Mouse (Mus musculus): ENCODE results near the gene Ccdc85c. TPM values are rescaled to one million over a fixed set of nuclear protein-coding genes. Genes with fewer than 3 reads are reported as not detected.
A peak's percentile ranks its signal among the peaks of the same experiment; 100 is the strongest.

Gene Ccdc85c
- total and polyA plus RNA-seq, 3 experiments = 14.0 to 32.4 (median 15.2) TPM

- no peak for TF ChIP-seq UBTF (IDR thresholded peaks at IDR 0.05; ENCODE audit: low read depth, low read length)
- peak; percentile 62 for TF ChIP-seq ZNF384 (IDR thresholded peaks at IDR 0.05; ENCODE audit: low read depth, low read length)
- TF ChIP-seq TBP (conservative IDR thresholded peaks at IDR 0.05; ENCODE audit: low read depth, low read length) = no peak
- H3K27ac ChIP-seq (ENCODE audit: insufficient read depth, low read depth) = no peak overlapping the region
- H3K9me3 ChIP-seq (replicated peaks; ENCODE audit: low read length) = no peaks in the 10 kb centered on the region
These were observed 71.3 kb downstream of the Ccdc85c start for GRCm38 (mm10) chr12:108203895-108204294.

GRCm38 (mm10) chr12:108200094-108200493 lies 75.1 kb downstream of the Ccdc85c start:
- Histone ChIP-seq H3K9me3 (replicated peaks; ENCODE audit: low read length) (no peaks in the 10 kb centered on the region), H3K27ac (ENCODE audit: insufficient read depth, low read depth) (no peak overlapping the region), H3K79me2 (replicated peaks; ENCODE audit: control insufficient read depth, extremely low read depth, insufficient read depth, poor library complexity, severe bottlenecking) (no peaks in the 10 kb centered on the region), H3K4me3 (replicated peaks in 1 of 3; ENCODE audit: low read depth in 2 of 3, low read length in 2 of 3, poor library complexity in 1 of 3) (no peak overlapping the region), H3K36me3 (replicated peaks in 1 of 2; ENCODE audit: control insufficient read depth in 1 of 2, insufficient read depth in 1 of 2, low read length in 1 of 2) (peaks cover 82 to 96% of the 10 kb centered on the region in 2 experiments), H3K27me3 (replicated peaks) (no peaks in the 10 kb centered on the region), H3K4me2 (ENCODE audit: insufficient read depth, low read depth, poor library complexity, severe bottlenecking) (no peak overlapping the region), H3K9ac (ENCODE audit: insufficient read depth, low read depth) (no peak overlapping the region), H3K4me1 (ENCODE audit: control insufficient read depth in 1 of 2, insufficient read depth in 2 of 2) (peaks cover 0 to 21% of the 10 kb centered on the region in 2 experiments; a peak in 3 of 4 replicates)
- no peak for DNase-seq (ENCODE audit: extremely low read depth)
- TF ChIP-seq SMC3 (IDR thresholded peaks at IDR 0.05; ENCODE audit: low read depth, low read length) (no peak), E2F4 (IDR thresholded peaks at IDR 0.05; ENCODE audit: insufficient replicate concordance, low read depth, low read length) (no peak), POLR2AphosphoS2 (IDR thresholded peaks at IDR 0.05; ENCODE audit: low read depth, low read length) (no peak), JUND (conservative IDR thresholded peaks at IDR 0.05; ENCODE audit: low read depth, low read length) (no peak), MXI1 (IDR thresholded peaks at IDR 0.05; ENCODE audit: low read depth, low read length) (no peak), MAX (IDR thresholded peaks at IDR 0.05; ENCODE audit: low read length) (no peak), MEF2A (IDR thresholded peaks at IDR 0.05; ENCODE audit: borderline replicate concordance, low read depth, low read length) (no peak), ZMIZ1 (IDR thresholded peaks at IDR 0.05; ENCODE audit: low read depth, low read length) (no peak), SIN3A (IDR thresholded peaks at IDR 0.05; ENCODE audit: low read length) (no peak), EP300 (IDR thresholded peaks at IDR 0.05; ENCODE audit: low read length) (no peak), ETS1 (conservative IDR thresholded peaks at IDR 0.05; ENCODE audit: low read depth, low read length) (no peak), USF1 (IDR thresholded peaks at IDR 0.05; ENCODE audit: low read depth, low read length) (no peak), NRF1 (IDR thresholded peaks at IDR 0.05; ENCODE audit: low read depth, low read length) (no peak), MAFK (IDR thresholded peaks at IDR 0.05; ENCODE audit: insufficient replicate concordance, low read length) (no peak), HCFC1 (IDR thresholded peaks at IDR 0.05; ENCODE audit: low read depth, low read length) (no peak), TBP (conservative IDR thresholded peaks at IDR 0.05; ENCODE audit: low read depth, low read length) (no peak), ELF1 (IDR thresholded peaks at IDR 0.05; ENCODE audit: low read depth, low read length) (no peak), GABPA (IDR thresholded peaks at IDR 0.05; ENCODE audit: insufficient replicate concordance, low read depth, low read length) (no peak), RAD21 (IDR thresholded peaks at IDR 0.05; ENCODE audit: low read depth, low read length) (no peak), BHLHE40 (IDR thresholded peaks at IDR 0.05; ENCODE audit: low read depth, low read length) (no peak)
- in situ Hi-C loops (cut with MboI; ENCODE audit: low pct_ligation_motif_present, low pct_unique_long_range_greater_than_20kb, low sequenced_read_pairs) = no loop called here
- dilution Hi-C loops (cut with MboI; ENCODE audit: extremely low pct_ligation_motif_present, extremely low pct_unique_long_range_greater_than_20kb, low sequenced_read_pairs) = no loop called here

More at GRCm38 (mm10) chr12:108203895-108204294, 71.3 kb downstream of the Ccdc85c start:
- Histone ChIP-seq H3K79me2 (replicated peaks; ENCODE audit: control insufficient read depth, extremely low read depth, insufficient read depth, poor library complexity, severe bottlenecking) (no peaks in the 10 kb centered on the region), H3K4me2 (ENCODE audit: insufficient read depth, low read depth, poor library complexity, severe bottlenecking) (no peak overlapping the region), H3K4me3 (replicated peaks in 1 of 3; ENCODE audit: low read depth in 2 of 3, low read length in 2 of 3, poor library complexity in 1 of 3) (no peak overlapping the region), H3K9ac (ENCODE audit: insufficient read depth, low read depth) (no peak overlapping the region), H3K36me3 (replicated peaks in 1 of 2; ENCODE audit: control insufficient read depth in 1 of 2, insufficient read depth in 1 of 2, low read length in 1 of 2) (peaks cover 48 to 97% of the 10 kb centered on the region in 2 experiments), H3K27me3 (replicated peaks) (no peaks in the 10 kb centered on the region), H3K4me1 (ENCODE audit: control insufficient read depth in 1 of 2, insufficient read depth in 2 of 2) (peaks cover 0 to 23% of the 10 kb centered on the region in 2 experiments; a peak in 3 of 4 replicates)
- DNase-seq (ENCODE audit: extremely low read depth) = no peak
- dilution Hi-C loops (cut with MboI; ENCODE audit: extremely low pct_ligation_motif_present, extremely low pct_unique_long_range_greater_than_20kb, low sequenced_read_pairs) = no loop called here
- in situ Hi-C loops (cut with MboI; ENCODE audit: low pct_ligation_motif_present, low pct_unique_long_range_greater_than_20kb, low sequenced_read_pairs) = no loop called here

Measured in CH12.LX (cell line).